32 mouse cellular contexts compared by ENCODE assay signal in genomic region chr8:93055238-93055637, GRCm38 (mm10). TPM values are rescaled to one million over a fixed set of nuclear protein-coding genes. Genes with fewer than 3 reads are reported as not detected.
"Had no signal": no experiment of that assay in that cellular context is flagged by ENCODE, and none has a peak within 500 bp of the region (broad histone marks: within the 10 kb centered on the region; RNA-seq: fewer than 3 reads in every experiment).

No protein-coding gene starts in this region.

- H3K4me2 ChIP-seq: kidney, embryonic 15.5 days; limb, embryonic 12.5 days; limb, embryonic 15.5 days; liver, embryonic 11.5 days; lung, embryonic 15.5 days; midbrain, embryonic 13.5 days; neural tube, embryonic 13.5 days; stomach, embryonic 15.5 days had no signal

- DNase-seq: kidney, adult 8-10 months; kidney, postnatal 10 days; kidney, postnatal 36 days; layer of hippocampus, postnatal 36 days; left cerebral cortex, postnatal 4 days; liver, postnatal 0 days; retina, postnatal 1 day; right cerebral cortex, postnatal 25 days; spleen, adult 18-20 months; thymus, adult 18-20 months; thymus, postnatal 36 days had no signal

- H3K27me3 ChIP-seq: limb, embryonic 12.5 days; limb, embryonic 15.5 days; lung, embryonic 15.5 days; megakaryocyte, embryonic 14.5 days; midbrain, embryonic 13.5 days; neural tube, embryonic 13.5 days; stomach, embryonic 15.5 days had no signal

- H3K4me1 ChIP-seq: kidney, embryonic 15.5 days; limb, embryonic 12.5 days; limb, embryonic 15.5 days; lung, embryonic 15.5 days; megakaryocyte, embryonic 14.5 days; midbrain, embryonic 10.5 days; midbrain, embryonic 13.5 days; neural tube, embryonic 13.5 days; stomach, embryonic 15.5 days had no signal

- H3K27ac ChIP-seq: kidney, embryonic 15.5 days; limb, embryonic 12.5 days; limb, embryonic 15.5 days; liver, embryonic 14.5 days; lung, embryonic 15.5 days; midbrain, embryonic 10.5 days; midbrain, embryonic 13.5 days; neural tube, embryonic 13.5 days; stomach, embryonic 15.5 days had no signal

- H3K9me3 ChIP-seq: kidney, embryonic 15.5 days; limb, embryonic 12.5 days; limb, embryonic 15.5 days; lung, embryonic 15.5 days; megakaryocyte, embryonic 14.5 days; midbrain, embryonic 10.5 days; midbrain, embryonic 13.5 days; neural tube, embryonic 13.5 days; stomach, embryonic 15.5 days had no signal

- H3K36me3 ChIP-seq: kidney, embryonic 15.5 days; limb, embryonic 12.5 days; limb, embryonic 15.5 days; lung, embryonic 15.5 days; midbrain, embryonic 10.5 days; midbrain, embryonic 13.5 days; neural tube, embryonic 13.5 days; stomach, embryonic 15.5 days had no signal

- H3K4me3 ChIP-seq: kidney, embryonic 15.5 days; limb, embryonic 12.5 days; limb, embryonic 15.5 days; lung, embryonic 15.5 days; megakaryocyte, embryonic 14.5 days; midbrain, embryonic 10.5 days; midbrain, embryonic 13.5 days; myocyte; neural tube, embryonic 13.5 days; stomach, embryonic 15.5 days had no signal

- H3K9ac ChIP-seq: kidney, embryonic 15.5 days; limb, embryonic 12.5 days; limb, embryonic 15.5 days; liver, embryonic 14.5 days; liver, postnatal 0 days; lung, embryonic 15.5 days; midbrain, embryonic 13.5 days; neural tube, embryonic 13.5 days; stomach, embryonic 15.5 days had no signal

- ATAC-seq: liver, postnatal 0 days; midbrain, embryonic 13.5 days; midbrain, embryonic 16.5 days had no signal

RNA-seq across cellular contexts. Expression of gene Ces1a, which starts 7.2 kb away (rescaled TPM):
- total RNA-seq: layer of hippocampus, adult 8-10 months; layer of hippocampus, postnatal 10 days; layer of hippocampus, postnatal 36 days; left cerebral cortex, postnatal 4 days; monocyte, adult 5-6 weeks; neutrophil, adult 5-6 weeks had no signal
- polyA plus RNA-seq: kidney, embryonic 15.5 days; limb, embryonic 12.5 days; limb, embryonic 15.5 days; liver, embryonic 11.5 days; liver, embryonic 14.5 days; liver, postnatal 0 days; lung, embryonic 15.5 days; midbrain, embryonic 10.5 days; midbrain, embryonic 13.5 days; midbrain, embryonic 16.5 days; neural tube, embryonic 13.5 days; stomach, embryonic 15.5 days; urinary bladder, adult 2 months had no signal

RNA-seq across cellular contexts. Expression of gene Ces1b, which starts 24.6 kb away (rescaled TPM):
- total RNA-seq: layer of hippocampus, adult 8-10 months; layer of hippocampus, postnatal 10 days; layer of hippocampus, postnatal 36 days; left cerebral cortex, adult 8-10 months; left cerebral cortex, postnatal 14 days; left cerebral cortex, postnatal 4 days; monocyte, adult 5-6 weeks; neutrophil, adult 5-6 weeks had no signal
- polyA plus RNA-seq: kidney, embryonic 15.5 days; limb, embryonic 12.5 days; limb, embryonic 15.5 days; liver, embryonic 11.5 days; liver, embryonic 14.5 days; midbrain, embryonic 10.5 days; midbrain, embryonic 13.5 days; midbrain, embryonic 16.5 days; myocyte; neural tube, embryonic 13.5 days; testis, adult 2 months; urinary bladder, adult 2 months had no signal
